Mouse (Mus musculus) ovary, postnatal 14 days (tissue): ENCODE results near the gene Ppa2.

Source experiments
- DNase-seq: peaks from one replicate; pipeline ENCODE4 v3.0.0; 2022; ENCODE audit warnings: low spot score

The Ppa2 gene

DNA sequence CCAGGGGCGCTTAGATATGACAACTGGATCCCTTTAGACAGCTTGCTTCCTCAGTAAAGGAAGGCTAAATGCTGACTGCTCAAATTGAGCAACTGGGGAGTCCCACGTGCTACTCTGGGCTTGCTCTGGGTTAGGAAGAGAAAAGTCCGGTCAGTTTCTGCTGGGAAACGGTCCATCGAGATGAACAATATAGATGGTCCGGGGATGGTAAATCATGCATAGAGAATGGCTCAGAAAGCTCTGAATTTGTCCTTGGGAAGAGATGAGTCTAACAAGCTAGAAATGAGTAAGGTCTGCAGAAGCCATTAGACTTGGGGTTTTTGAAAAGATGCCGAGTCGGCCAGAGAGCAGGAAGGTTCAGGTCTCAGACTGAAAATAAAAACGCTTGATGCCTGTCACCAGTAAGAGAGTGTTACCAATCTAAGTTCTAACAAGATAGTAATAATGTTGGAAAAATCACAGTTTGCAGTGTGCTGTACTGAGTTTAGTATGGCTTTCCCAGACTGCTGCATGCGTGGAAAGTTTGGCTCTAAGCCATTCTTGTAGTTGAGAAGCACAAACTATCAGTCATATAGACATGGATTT lies 80.0 kb downstream of the Ppa2 start:
- DNase-seq = no peak

DNA sequence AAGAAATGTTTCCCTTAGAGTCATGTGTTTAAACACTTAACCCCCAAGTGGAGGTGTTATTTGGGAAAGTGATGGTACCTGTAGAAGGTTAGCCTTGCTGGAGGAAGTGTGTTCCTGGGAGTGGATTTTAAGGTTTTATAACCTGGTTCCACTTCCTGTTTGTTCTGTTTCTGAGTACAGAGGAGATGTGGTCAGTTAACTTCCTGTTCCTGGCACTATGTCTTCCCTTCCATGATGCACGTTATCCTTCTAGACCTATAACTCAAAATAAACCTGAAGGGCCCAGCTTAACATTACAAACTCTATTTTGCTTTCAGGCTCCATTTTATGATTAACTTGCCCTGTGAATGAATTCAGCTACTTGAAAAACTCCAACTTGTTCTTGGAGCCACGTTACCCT lies 84.6 kb downstream of the Ppa2 start:
- DNase-seq = no peak

DNA sequence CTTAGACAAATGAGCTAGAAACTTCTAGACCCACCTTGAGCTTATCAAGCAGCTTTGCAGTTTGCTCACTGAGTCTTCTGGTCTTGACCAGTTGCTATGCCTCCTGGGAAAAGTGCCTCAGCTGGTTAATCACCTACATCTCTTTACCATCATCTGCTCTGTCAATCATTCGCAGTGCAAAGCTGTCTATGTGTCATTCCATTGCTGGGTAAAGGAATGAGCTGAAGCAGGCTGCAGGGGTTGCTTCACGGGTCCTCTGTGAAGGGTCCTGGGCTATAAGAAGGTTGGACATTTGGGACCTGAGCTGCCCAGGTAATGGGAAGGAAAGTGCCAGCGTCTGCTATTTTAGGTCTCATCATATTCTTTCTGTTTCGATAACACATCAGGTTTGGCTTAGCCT lies 93.9 kb downstream of the Ppa2 start:
- DNase-seq = no peak

DNA sequence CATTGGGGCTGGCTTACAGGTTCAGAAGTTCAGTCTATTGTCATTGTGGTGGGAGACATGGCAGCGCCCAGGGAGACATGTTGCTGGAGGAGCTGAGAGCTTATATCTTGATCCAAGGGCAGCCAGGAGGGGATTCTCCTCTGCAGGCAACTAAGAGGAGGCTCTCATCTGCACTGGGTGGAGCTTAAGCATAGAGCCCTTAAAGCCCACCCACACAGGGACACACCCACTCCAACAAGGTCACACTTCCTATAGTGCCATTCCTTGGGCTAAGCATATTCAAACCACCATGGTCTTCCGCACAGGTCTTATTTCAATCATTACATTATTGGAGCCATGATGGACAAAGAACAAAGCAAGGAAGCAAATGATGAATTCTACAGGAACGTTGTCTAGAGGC lies 95.7 kb downstream of the Ppa2 start:
- no peak for DNase-seq

DNA sequence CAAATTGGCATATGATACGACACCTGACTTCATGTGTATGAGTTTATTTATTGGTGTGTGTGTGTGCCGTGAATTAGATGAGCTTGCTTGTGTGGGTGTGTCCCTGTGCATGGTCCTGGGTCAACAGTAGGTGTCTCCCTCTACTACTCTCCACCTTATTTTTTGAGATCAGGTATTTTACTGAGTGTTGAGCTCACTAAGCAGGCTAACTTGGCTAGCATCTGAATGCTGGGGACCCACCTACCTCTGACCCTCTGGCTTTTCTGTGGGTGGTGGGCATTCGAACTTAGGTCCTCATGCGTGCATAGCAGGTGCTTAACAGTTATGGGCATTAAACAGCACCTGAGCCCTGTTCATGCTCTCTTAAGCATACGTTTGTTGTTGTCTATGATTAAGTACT lies 96.3 kb downstream of the Ppa2 start:
- DNase-seq = no peak

DNA sequence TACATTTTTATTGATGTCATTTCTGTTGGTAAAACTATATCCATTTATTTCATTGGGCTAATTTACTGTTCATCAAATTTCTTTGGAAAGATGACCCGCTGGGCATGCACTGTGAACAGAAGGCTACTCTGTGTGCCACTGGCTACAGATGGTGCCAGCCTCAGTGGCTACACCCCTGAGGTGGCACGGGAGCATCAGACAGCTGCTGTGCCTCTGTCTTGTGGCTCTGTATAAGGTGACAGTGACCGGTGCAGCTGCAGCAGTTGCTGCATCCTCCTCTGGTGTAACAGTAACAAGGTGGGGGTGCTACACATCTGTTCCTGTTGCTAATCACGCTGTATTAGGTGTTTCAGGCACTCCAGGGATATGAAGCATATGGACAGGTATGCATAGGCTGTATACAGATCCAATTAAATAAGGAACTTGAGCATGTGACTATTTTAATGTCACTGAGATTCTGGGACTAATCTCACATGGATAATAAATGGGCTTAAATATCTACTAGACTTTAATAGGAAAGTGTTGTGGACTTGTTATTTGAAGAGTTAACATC lies 101.3 kb downstream of the Ppa2 start:
- no peak for DNase-seq

DNA sequence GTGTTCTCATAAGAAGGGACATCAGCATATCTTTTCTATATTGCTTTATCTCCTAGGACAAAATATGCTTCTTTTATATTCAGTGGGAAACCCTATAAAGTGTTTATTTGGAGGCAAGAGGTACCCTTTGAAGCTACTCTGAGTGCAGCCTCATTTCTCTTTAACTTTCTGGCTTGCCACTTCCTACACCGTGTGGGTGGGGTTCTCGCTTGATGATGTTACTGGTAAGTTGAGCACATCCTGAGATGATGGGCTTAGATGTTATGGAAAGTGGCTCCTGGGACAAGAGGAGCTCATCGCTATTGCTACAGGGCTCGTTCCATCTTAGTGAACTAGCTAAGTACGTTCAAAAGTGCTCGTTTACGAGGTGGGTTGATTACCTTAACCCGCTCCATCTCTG lies 101.9 kb downstream of the Ppa2 start:
- no peak for DNase-seq

DNA sequence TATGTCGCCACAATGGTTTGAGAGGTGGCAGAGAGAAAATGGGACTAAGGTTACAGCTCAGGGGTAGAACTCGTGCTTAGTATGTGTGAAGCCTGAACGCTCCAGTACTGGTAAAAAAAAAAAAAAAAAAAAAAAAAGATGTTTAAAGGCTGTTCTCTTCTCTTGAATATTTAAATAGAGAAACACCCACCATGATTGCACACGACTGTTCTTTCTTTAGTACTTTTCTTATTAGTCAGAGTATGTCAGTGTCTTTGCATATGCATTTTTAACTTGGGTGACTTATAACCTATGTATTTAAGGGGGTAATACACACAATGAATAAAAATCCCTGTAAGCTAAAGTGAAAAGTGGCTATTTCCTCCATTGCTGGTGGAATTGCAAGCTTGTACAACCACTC lies 104.8 kb downstream of the Ppa2 start:
- no peak for DNase-seq

DNA sequence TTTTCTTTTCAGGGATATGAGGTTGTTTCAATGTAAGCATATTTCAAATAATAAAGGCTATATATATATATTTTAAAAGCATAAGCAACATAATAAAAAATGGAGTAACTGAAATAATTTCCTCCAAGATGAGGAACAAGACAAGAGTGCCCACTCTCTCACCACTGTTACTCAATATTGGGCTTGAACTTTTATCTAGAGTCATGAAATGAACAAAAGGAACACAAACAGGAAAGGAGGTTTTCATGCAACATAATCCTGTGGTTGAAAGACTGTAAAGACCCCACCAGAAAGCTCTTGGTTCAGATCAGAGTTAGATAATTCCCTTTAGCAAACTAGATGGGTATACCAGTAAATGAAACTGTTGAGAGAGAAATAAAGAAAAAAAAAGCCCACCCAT lies 113.2 kb downstream of the Ppa2 start:
- no peak for DNase-seq
